Mouse (Mus musculus): Measurements from ENCODE around the gene BC029722.
"Not testable (repeated sequence)": the region's sequence is repeated elsewhere in the genome, so short reads cannot be mapped to it uniquely, and the experiment has no call there.

Gene BC029722

GRCm38 (mm10) chr2:155819392-155819448 lies at the start of gene BC029722:
BC029722 (minus strand) TSS chr2:155819426.
- in situ Hi-C loops (cut with MseI, MboI), result no loop called here

GRCm38 (mm10) chr2:155868320-155868719 lies 49.1 kb upstream of the BC029722 start:
- in situ Hi-C loops (cut with MseI, MboI), result no loop called here

- in situ Hi-C loops (cut with MseI, MboI), result no loop called here
These were observed 44.2 kb upstream of the BC029722 start for GRCm38 (mm10) chr2:155863301-155863867.

- in situ Hi-C loops (cut with MseI, MboI), result no loop called here
These were observed 43.5 kb upstream of the BC029722 start for GRCm38 (mm10) chr2:155862573-155863300.

GRCm38 (mm10) chr2:155861581-155861980 lies 42.4 kb upstream of the BC029722 start:
- in situ Hi-C loops (cut with MseI, MboI), result no loop called here

- in situ Hi-C loops (cut with MseI, MboI), result no loop called here
These were observed 40.9 kb upstream of the BC029722 start for GRCm38 (mm10) chr2:155860102-155860501.

GRCm38 (mm10) chr2:155852536-155852935 lies 33.3 kb upstream of the BC029722 start:
- in situ Hi-C loops (cut with MseI, MboI), result no loop called here

GRCm38 (mm10) chr2:155850120-155850519 lies 30.9 kb upstream of the BC029722 start:
- in situ Hi-C loops (cut with MseI, MboI), result no loop called here

GRCm38 (mm10) chr2:155849464-155849863 lies 30.2 kb upstream of the BC029722 start:
- in situ Hi-C loops (cut with MseI, MboI), result loop anchor here in 1 of 2 experiments (5.0 kb wide), 1 partner anchor 98 kb away; the partner anchor contains the start of gene Gdf5

- in situ Hi-C loops (cut with MseI, MboI), result loop anchor here in 1 of 2 experiments (5.0 kb wide), 1 partner anchor 99 kb away; the partner anchor contains the start of gene Gdf5
These were observed 29.1 kb upstream of the BC029722 start for GRCm38 (mm10) chr2:155848291-155848690.

GRCm38 (mm10) chr2:155846930-155847329 lies 27.7 kb upstream of the BC029722 start:
- in situ Hi-C loops (cut with MseI, MboI), result loop anchor here in 1 of 2 experiments (5.0 kb wide), 1 partner anchor 100 kb away; the partner anchor contains the start of gene Gdf5

- in situ Hi-C loops (cut with MseI, MboI), result no loop called here
These were observed 19.7 kb upstream of the BC029722 start for GRCm38 (mm10) chr2:155838961-155839360.

GRCm38 (mm10) chr2:155837961-155838360 lies 18.7 kb upstream of the BC029722 start:
- in situ Hi-C loops (cut with MseI, MboI), result no loop called here

- in situ Hi-C loops (cut with MseI, MboI), result no loop called here
These were observed 15.5 kb upstream of the BC029722 start, which contains the start of gene Fam83c for GRCm38 (mm10) chr2:155834732-155835131. Fam83c (minus strand) TSS chr2:155834854.

GRCm38 (mm10) chr2:155832087-155832486 lies 12.9 kb upstream of the BC029722 start:
- in situ Hi-C loops (cut with MseI, MboI), result not testable (repeated sequence)

- in situ Hi-C loops (cut with MseI, MboI), result no loop called here
These were observed 12.1 kb upstream of the BC029722 start for GRCm38 (mm10) chr2:155831302-155831701.

- in situ Hi-C loops (cut with MseI, MboI), result no loop called here
These were observed 11.6 kb upstream of the BC029722 start for GRCm38 (mm10) chr2:155830841-155831240.

GRCm38 (mm10) chr2:155826630-155827424 lies 7.6 kb upstream of the BC029722 start, which contains the start of gene Eif6:
Eif6 (minus strand) TSS chr2:155826925.
- in situ Hi-C loops (cut with MseI, MboI), result no loop called here

GRCm38 (mm10) chr2:155825904-155826629 lies 6.8 kb upstream of the BC029722 start:
- in situ Hi-C loops (cut with MseI, MboI), result no loop called here

GRCm38 (mm10) chr2:155823722-155824121 lies 4.5 kb upstream of the BC029722 start:
- in situ Hi-C loops (cut with MseI, MboI), result no loop called here

GRCm38 (mm10) chr2:155820779-155821178 lies 1.6 kb upstream of the BC029722 start:
- in situ Hi-C loops (cut with MseI, MboI), result no loop called here

Measured in mouse trophoblast stem cell (cell line).